Mouse (Mus musculus) left cerebral cortex, adult 9 months (tissue): ENCODE results near the gene Nabp2.

Source experiments
- DNase-seq, 2 experiments: peaks; one replicate each; pipeline ENCODE4 v3.0.0; 2022; ENCODE audit warnings: low spot score in 2 of 2

The Nabp2 gene

DNA sequence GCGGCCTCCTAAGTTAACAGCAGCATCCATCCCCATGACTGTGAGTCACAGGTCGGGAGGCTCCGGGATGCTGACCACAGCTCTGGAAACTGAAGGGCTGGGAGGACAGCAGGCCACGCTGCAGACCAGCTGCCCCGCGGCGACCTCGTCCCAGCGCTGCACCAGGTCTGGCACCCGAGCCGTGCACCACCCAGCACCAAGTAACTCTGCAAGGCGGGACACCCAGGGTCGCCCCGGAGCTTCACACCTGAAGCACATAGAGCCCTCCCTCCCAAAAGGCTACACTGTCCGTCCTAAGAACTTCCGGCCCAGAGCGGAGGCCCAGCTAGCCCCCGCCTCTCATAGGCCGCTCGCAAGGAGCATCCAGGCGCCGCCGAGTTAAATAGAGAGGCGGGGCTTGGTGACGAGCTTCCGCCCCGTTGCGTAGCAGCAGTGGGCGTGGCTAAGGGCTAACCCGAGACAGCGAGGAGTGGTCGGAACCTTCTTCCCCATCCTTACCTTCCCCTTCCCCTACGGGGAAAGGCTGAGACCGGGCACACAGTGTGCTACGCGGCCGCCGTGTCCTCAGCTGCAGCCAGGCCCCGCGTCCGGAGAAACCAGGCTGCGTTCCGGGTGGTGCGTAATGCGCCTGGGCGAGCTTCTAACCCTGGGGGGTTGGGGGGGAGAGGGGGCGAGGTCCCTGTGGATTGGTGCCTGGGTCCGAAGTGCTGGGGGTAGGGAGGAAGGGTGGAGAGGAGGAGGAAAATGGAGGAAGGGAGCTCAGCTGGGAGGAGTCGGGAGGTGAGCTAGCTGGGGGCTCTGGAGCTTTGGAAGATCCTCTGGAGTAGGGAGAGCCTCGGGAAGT lies at the start of gene Nabp2, which contains the start of gene Rnf41:
Gene Nabp2, minus strand, starts transcription at position 282 of the 844 bp plus-strand sequence.
Gene Rnf41, plus strand, starts transcription at position 447 of the 844 bp plus-strand sequence.
- peak; percentile 90 to 96 for DNase-seq

- no peak for DNase-seq
Observed at GRCm38 (mm10) chr10:128460270-128460630, 49.0 kb upstream of the Nabp2 start.

- DNase-seq: peak in 1 of 2 experiments; percentile 40
Observed at GRCm38 (mm10) chr10:128459409-128460269, 48.3 kb upstream of the Nabp2 start.

- DNase-seq: peak; percentile 55 to 64
Observed at GRCm38 (mm10) chr10:128458719-128459408, 47.6 kb upstream of the Nabp2 start, which contains the start of gene Smarcc2. Gene Smarcc2, plus strand, starts transcription at chr10:128459248.

GRCm38 (mm10) chr10:128458348-128458718 lies 47.0 kb upstream of the Nabp2 start:
- DNase-seq: peak; percentile 70 to 94

GRCm38 (mm10) chr10:128457676-128458075 lies 46.4 kb upstream of the Nabp2 start:
- DNase-seq: no peak

GRCm38 (mm10) chr10:128455280-128455679 lies 44.0 kb upstream of the Nabp2 start:
- peak in 1 of 2 experiments; percentile 69 for DNase-seq

GRCm38 (mm10) chr10:128454471-128454870 lies 43.2 kb upstream of the Nabp2 start:
- DNase-seq: no peak

GRCm38 (mm10) chr10:128451014-128451413 lies 39.7 kb upstream of the Nabp2 start:
- no peak for DNase-seq

GRCm38 (mm10) chr10:128445407-128445806 lies 34.1 kb upstream of the Nabp2 start:
- DNase-seq: no peak

- DNase-seq: no peak
Observed at GRCm38 (mm10) chr10:128444354-128444753, 33.1 kb upstream of the Nabp2 start.

GRCm38 (mm10) chr10:128442718-128443117 lies 31.4 kb upstream of the Nabp2 start:
- no peak for DNase-seq

DNA sequence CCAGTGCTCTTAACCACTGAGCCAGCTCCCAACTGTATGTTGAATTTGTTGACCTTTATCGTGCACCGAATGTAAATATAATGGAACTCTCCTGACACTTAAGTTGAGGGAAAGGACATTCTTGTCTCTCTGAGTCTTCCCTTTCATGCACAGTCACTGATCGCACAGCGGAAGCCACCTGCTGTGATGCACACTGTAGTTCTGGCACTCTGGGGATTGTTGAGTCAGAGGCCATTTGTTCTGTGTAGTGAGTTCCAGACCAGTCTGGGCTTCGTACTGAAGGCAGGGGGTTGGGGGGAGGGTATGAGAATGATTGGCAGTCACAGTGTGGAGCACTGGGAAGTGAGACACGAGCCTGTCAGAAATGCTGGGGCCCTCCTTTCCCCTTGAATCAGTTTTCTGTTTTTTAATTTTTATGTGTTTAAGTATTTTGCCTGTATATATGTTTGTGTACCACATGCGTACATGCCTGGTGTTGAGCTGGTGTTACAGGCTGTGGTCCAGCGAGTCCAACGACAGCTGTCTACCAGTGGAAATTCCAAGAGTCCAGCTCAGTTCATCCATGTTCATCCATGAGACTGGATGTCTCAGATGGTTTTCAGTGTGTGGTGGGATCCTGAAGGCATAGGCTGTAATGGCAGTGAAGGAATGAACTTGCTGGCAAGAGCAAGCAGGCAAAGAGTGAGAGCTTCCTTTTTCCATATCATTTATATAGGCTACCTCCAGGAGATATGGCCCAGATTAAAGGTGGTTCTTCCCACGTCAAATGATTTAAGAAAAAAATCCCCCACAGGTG lies 30.2 kb upstream of the Nabp2 start:
- DNase-seq: no peak

DNA sequence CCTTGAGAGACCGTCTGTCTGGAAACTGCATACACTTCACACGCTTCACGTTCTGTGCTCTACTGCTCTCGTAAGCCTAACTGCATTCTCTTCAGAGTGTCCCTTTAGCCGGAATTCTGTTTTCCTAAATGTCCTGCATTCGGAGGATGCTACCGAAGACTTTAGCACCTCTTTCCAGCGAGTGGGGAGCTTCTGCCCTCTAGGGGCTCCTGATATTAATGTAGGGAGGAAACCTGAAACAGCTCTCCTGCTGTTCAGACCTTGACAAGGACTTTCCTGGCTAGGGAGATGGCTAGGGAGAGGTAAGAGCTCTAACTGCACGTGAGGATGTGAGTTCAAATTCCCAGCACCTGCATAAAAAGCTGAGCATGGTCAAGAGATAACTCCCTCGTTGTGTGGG lies 29.1 kb upstream of the Nabp2 start:
- no peak for DNase-seq

DNA sequence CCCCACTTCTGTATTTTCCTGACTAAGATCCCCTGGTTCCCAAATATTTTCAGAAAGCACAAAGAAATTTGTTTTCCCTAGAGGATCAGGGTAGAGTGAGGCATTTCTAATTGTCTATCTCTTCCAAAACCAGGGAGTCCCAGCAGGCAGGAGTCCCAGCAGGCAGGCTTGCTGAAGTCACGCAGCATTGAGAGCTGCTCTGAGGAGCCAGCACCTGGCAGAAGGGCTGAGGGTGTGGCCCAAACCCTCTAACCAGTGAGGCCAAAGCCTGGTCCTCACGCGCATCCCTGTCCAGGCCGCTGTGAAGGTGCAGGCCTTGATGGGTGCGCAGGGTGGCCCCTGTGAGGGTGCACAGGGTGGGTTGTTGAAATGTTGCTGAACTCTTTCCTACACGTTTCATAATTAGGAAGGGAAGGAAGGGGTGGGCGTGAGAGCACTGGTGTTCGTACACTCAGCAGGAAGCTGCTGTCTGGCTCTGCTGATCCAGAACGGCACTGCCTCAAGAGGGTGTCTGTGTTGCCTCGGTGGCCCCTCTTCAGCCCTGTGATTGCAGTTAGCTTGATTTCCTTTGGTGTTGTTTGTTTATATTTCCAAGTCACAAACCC lies 27.5 kb upstream of the Nabp2 start:
- peak in 1 of 2 experiments; percentile 46 for DNase-seq

DNA sequence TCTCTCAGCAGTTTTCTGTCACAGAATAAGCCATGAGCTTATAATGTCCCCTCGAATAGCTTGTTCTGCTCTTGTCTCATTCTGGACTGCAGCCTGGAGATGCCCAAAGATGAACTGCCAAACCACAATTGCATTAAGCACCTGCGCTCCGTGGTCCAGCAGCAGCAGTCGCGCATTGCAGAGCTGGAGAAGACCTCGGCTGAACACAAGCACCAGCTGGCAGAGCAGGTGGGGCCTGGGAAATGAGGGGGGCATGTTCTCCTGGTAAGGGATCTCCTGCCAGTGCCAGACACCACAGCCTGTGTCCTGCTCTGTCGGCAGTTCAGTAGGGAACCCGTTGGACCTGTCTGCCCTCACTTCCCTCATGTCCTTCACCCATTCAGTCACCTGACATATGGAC lies 25.1 kb upstream of the Nabp2 start:
- DNase-seq: no peak

- DNase-seq: no peak
Observed at GRCm38 (mm10) chr10:128435873-128436272, 24.6 kb upstream of the Nabp2 start.

GRCm38 (mm10) chr10:128435186-128435823 lies 24.0 kb upstream of the Nabp2 start:
- DNase-seq: no peak

- no peak for DNase-seq
Observed at GRCm38 (mm10) chr10:128434681-128435080, 23.4 kb upstream of the Nabp2 start.

- no peak for DNase-seq
Observed at GRCm38 (mm10) chr10:128433417-128433816, 22.1 kb upstream of the Nabp2 start.
